Mouse (Mus musculus) neural tube, embryonic 14.5 days (tissue): Measurements from ENCODE around the gene Ptpre. TPM values are rescaled to one million over a fixed set of nuclear protein-coding genes. Genes with fewer than 3 reads are reported as not detected.

Source experiments
- ATAC-seq: fragments of 200-750 bp; cut with Nextera tagmentation; 2 replicates; pipeline ENCODE4 v1.8.0; 2017; ENCODE audit warnings: low read depth, mild to moderate bottlenecking, moderate TSS enrichment, moderate library complexity
- H3K27ac ChIP-seq: fragments of 300-500 bp; sonication (generic); 2 replicates; pipeline ENCODE4 v1.5.1; 2014; ENCODE audit warnings: low read depth, mild to moderate bottlenecking, control low read depth, low read length, moderate library complexity, mixed read lengths
- H3K27me3 ChIP-seq: fragments of 300-500 bp; sonication (generic); 2 replicates; pipeline ENCODE4 v1.6.1; 2014; ENCODE audit warnings: low read length; ENCODE audit not compliant: control insufficient read depth, insufficient read depth
- H3K36me3 ChIP-seq: fragments of 300-500 bp; sonication (generic); 2 replicates; pipeline ENCODE4 v1.6.1; 2014; ENCODE audit warnings: low read length, mixed read lengths; ENCODE audit not compliant: control insufficient read depth, insufficient read depth
- H3K4me1 ChIP-seq: fragments of 300-500 bp; sonication (generic); 2 replicates; pipeline ENCODE4 v1.6.1; 2014; ENCODE audit warnings: low read length; ENCODE audit not compliant: control insufficient read depth, insufficient read depth
- H3K4me2 ChIP-seq: fragments of 300-500 bp; sonication (generic); 2 replicates; pipeline ENCODE4 v1.6.1; 2014; ENCODE audit warnings: mild to moderate bottlenecking, low read depth, low read length, control low read depth
- H3K4me3 ChIP-seq: fragments of 300-500 bp; sonication (generic); 2 replicates; pipeline ENCODE4 v1.5.1; 2014; ENCODE audit warnings: low read depth, low read length, control low read depth, mixed read lengths
- H3K9ac ChIP-seq: fragments of 300-500 bp; sonication (generic); replicated peaks from 2 replicates; pipeline ENCODE4 v1.6.1; 2014; ENCODE audit warnings: low read depth, mild to moderate bottlenecking, control low read depth, low read length, mixed read lengths
- H3K9me3 ChIP-seq: fragments of 300-500 bp; sonication (generic); 2 replicates; pipeline ENCODE4 v1.6.1; 2016; ENCODE audit warnings: low read length; ENCODE audit not compliant: control insufficient read depth
- WGBS: fragments of 180-500 bp; shearing (Covaris S2); extraction: QIAGEN DNeasy Blood & Tissue Kit; methylation state at CpG from one replicate; pipeline ENCODE4 v1.1.7; 2014; 5-methylcytosine and 5-hydroxymethylcytosine counted together
- polyA plus RNA-seq: library from polyadenylated mRNA; unstranded; fragments of >200 nt; fragmentation: Nextera tagmentation; extraction: Ambion mirVana; gene quantifications from 2 replicates; pipeline ENCODE4 v1.2.1, GENCODE M21; 2014

The Ptpre gene
- polyA plus RNA-seq, 1 experiment from 2014 or later, result 15.4 TPM

- Histone ChIP-seq H3K4me2 (no peak overlapping the region), H3K4me3 (no peak overlapping the region), H3K36me3 (no peaks in the 10 kb centered on the region), H3K9ac (no peak overlapping the region), H3K27ac (no peak overlapping the region), H3K27me3 (no peaks in the 10 kb centered on the region), H3K4me1 (0 out of 2 replicates have a peak, but pooled peaks cover 1% of the 10 kb centered on the region), H3K9me3 (no peaks in the 10 kb centered on the region)
- no peak for ATAC-seq
- WGBS, result 36% methylated on average over 5 of the region's 5 CpGs
These were observed 65.7 kb downstream of the Ptpre start for GRCm38 (mm10) chr7:135602881-135603523.

- no peaks in the 10 kb centered on the region for H3K9me3 ChIP-seq
- no peak overlapping the region for H3K27ac ChIP-seq
- no peak overlapping the region for H3K9ac ChIP-seq
- H3K4me3 ChIP-seq, result no peak overlapping the region
- ATAC-seq, result no peak
- 0 out of 2 replicates have a peak, but pooled peaks cover 3% of the 10 kb centered on the region for H3K4me1 ChIP-seq
- no peaks in the 10 kb centered on the region for H3K36me3 ChIP-seq
- H3K27me3 ChIP-seq, result no peaks in the 10 kb centered on the region
- no peak overlapping the region for H3K4me2 ChIP-seq
- 71% methylated on average over 15 of the region's 15 CpGs for WGBS
These were observed 67.9 kb downstream of the Ptpre start for GRCm38 (mm10) chr7:135605002-135605803.

DNA sequence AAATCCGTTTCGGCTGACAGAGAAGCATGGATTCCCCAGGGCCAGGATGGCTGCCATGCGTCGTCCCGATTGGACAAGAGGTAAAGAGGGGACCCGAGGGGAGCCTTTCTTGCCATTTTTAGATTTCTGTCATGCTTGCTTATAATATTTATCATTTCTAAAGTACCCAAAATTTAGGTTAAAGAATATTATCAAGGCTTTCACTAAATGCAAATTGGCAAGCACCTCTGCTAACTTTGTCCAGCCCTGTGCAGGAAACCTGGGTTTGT, 68.5 kb downstream of the Ptpre start:
- WGBS, result 91% methylated on average over 6 of the region's 6 CpGs
- H3K4me2 ChIP-seq, result no peak overlapping the region

GRCm38 (mm10) chr7:135608208-135608607, 70.9 kb downstream of the Ptpre start:
- Histone ChIP-seq H3K27me3 (no peaks in the 10 kb centered on the region), H3K4me1 (0 out of 2 replicates have a peak, but pooled peaks cover 3% of the 10 kb centered on the region), H3K4me2 (no peak overlapping the region), H3K9me3 (no peaks in the 10 kb centered on the region), H3K27ac (no peak overlapping the region), H3K9ac (no peak overlapping the region), H3K36me3 (no peaks in the 10 kb centered on the region), H3K4me3 (no peak overlapping the region)
- 91% methylated on average over 4 of the region's 4 CpGs for WGBS
- no peak for ATAC-seq

More for the DNA sequence above, 68.5 kb downstream of the Ptpre start:
- Histone ChIP-seq H3K4me1 (0 out of 2 replicates have a peak, but pooled peaks cover 3% of the 10 kb centered on the region), H3K36me3 (no peaks in the 10 kb centered on the region), H3K9ac (no peak overlapping the region), H3K4me3 (no peak overlapping the region), H3K9me3 (no peaks in the 10 kb centered on the region), H3K27me3 (no peaks in the 10 kb centered on the region), H3K27ac (no peak overlapping the region)
- ATAC-seq, result no peak

- 76% methylated on average over 3 of the region's 3 CpGs for WGBS
These were observed 71.7 kb downstream of the Ptpre start for GRCm38 (mm10) chr7:135609028-135609427.

GRCm38 (mm10) chr7:135609655-135610054, 72.4 kb downstream of the Ptpre start:
- no peak for ATAC-seq
- Histone ChIP-seq H3K4me3 (no peak overlapping the region), H3K4me2 (no peak overlapping the region), H3K36me3 (no peaks in the 10 kb centered on the region), H3K27ac (no peak overlapping the region), H3K9me3 (no peaks in the 10 kb centered on the region), H3K9ac (no peak overlapping the region), H3K4me1 (0 out of 2 replicates have a peak, but pooled peaks cover 3% of the 10 kb centered on the region), H3K27me3 (no peaks in the 10 kb centered on the region)
- 49% methylated on average over 7 of the region's 7 CpGs for WGBS

More at GRCm38 (mm10) chr7:135609028-135609427, 71.7 kb downstream of the Ptpre start:
- H3K27me3 ChIP-seq, result no peaks in the 10 kb centered on the region
- 0 out of 2 replicates have a peak, but pooled peaks cover 3% of the 10 kb centered on the region for H3K4me1 ChIP-seq
- no peak overlapping the region for H3K4me2 ChIP-seq
- no peaks in the 10 kb centered on the region for H3K9me3 ChIP-seq
- H3K36me3 ChIP-seq, result no peaks in the 10 kb centered on the region
- no peak overlapping the region for H3K27ac ChIP-seq
- no peak overlapping the region for H3K9ac ChIP-seq
- no peak for ATAC-seq
- H3K4me3 ChIP-seq, result no peak overlapping the region

- WGBS, result 57% methylated on average over 16 of the region's 16 CpGs
- H3K36me3 ChIP-seq, result no peaks in the 10 kb centered on the region
- H3K4me1 ChIP-seq, result 0 out of 2 replicates have a peak, but pooled peaks cover 3% of the 10 kb centered on the region
- no peak overlapping the region for H3K27ac ChIP-seq
- H3K4me2 ChIP-seq, result no peak overlapping the region
- H3K27me3 ChIP-seq, result no peaks in the 10 kb centered on the region
- H3K4me3 ChIP-seq, result no peak overlapping the region
- H3K9ac ChIP-seq, result no peak overlapping the region
- no peak for ATAC-seq
- no peaks in the 10 kb centered on the region for H3K9me3 ChIP-seq
These were observed 75.0 kb downstream of the Ptpre start for GRCm38 (mm10) chr7:135612276-135612675.

DNA sequence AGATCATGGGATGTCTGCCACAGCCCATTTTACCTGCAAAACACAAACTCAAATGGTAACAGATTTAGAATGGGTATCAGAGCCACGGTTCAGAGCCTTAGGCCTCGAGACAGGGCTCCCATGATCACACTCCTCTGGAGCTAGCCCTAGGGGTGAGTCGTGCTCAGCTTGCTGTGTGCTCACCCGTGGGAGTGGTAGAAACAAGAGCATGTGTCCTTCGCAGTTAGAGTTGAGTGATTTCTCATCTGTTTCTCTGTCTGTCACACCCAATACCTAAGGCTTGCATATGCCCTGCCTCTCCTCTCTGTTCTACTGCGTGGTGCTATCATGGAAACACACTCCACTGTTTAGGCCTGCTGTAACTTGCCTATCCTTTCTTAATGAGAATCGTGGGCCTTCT, 75.5 kb downstream of the Ptpre start:
- H3K9ac ChIP-seq, result no peak overlapping the region
- no peaks in the 10 kb centered on the region for H3K9me3 ChIP-seq
- H3K4me1 ChIP-seq, result peaks cover 6% of the 10 kb centered on the region; the same call in 1 of the 2 replicates
- H3K36me3 ChIP-seq, result no peaks in the 10 kb centered on the region
- no peak for ATAC-seq
- 70% methylated on average over 7 of the region's 7 CpGs for WGBS
- H3K27ac ChIP-seq, result no peak overlapping the region
- no peak overlapping the region for H3K4me2 ChIP-seq
- H3K4me3 ChIP-seq, result no peak overlapping the region
- H3K27me3 ChIP-seq, result no peaks in the 10 kb centered on the region

GRCm38 (mm10) chr7:135613380-135613779, 76.1 kb downstream of the Ptpre start:
- Histone ChIP-seq H3K27ac (no peak overlapping the region), H3K27me3 (no peaks in the 10 kb centered on the region), H3K9ac (no peak overlapping the region), H3K4me2 (no peak overlapping the region), H3K9me3 (no peaks in the 10 kb centered on the region), H3K4me3 (no peak overlapping the region), H3K36me3 (no peaks in the 10 kb centered on the region), H3K4me1 (peaks cover 11% of the 10 kb centered on the region; the same call in 1 of the 2 replicates)
- 95% methylated on average over 3 of the region's 3 CpGs for WGBS
- ATAC-seq, result no peak
